Mouse (Mus musculus) left cerebral cortex, postnatal 4 days (tissue): Measurements from ENCODE around the gene Vmn1r148. TPM values are rescaled to one million over a fixed set of nuclear protein-coding genes. Genes with fewer than 3 reads are reported as not detected.
"Not testable (repeated sequence)": the region's sequence is repeated elsewhere in the genome, so short reads cannot be mapped to it uniquely, and the experiment has no call there.

ENCODE experiments used
- DNase-seq: peaks from one replicate; pipeline ENCODE4 v3.0.0-alpha.2; 2022
- intact Hi-C: fragments of 180-260 bp; cut with DNase I; formaldehyde crosslinking; loops from one replicate; pipeline ENCODE4 v1.15.1; 2025
- total RNA-seq, 2 experiments: library from RNA; stranded (reverse); gene quantifications; 2 replicates each; pipeline ENCODE4 v1.2.3; 2021

Vmn1r148 gene
- not detected for total RNA-seq

- intact Hi-C loops, DNase-seq: not testable (repeated sequence)
Measured at GRCm38 (mm10) chr7:22413283-22413682, at the start of gene Vmn1r148. Gene Vmn1r148, plus strand, starts transcription at chr7:22413583.

- intact Hi-C loops, DNase-seq: not testable (repeated sequence)
Measured at GRCm38 (mm10) chr7:22370939-22371338, 42.4 kb upstream of the Vmn1r148 start, which contains the start of gene Gm8660. Gene Gm8660, minus strand, starts transcription at chr7:22371039.

DNA sequence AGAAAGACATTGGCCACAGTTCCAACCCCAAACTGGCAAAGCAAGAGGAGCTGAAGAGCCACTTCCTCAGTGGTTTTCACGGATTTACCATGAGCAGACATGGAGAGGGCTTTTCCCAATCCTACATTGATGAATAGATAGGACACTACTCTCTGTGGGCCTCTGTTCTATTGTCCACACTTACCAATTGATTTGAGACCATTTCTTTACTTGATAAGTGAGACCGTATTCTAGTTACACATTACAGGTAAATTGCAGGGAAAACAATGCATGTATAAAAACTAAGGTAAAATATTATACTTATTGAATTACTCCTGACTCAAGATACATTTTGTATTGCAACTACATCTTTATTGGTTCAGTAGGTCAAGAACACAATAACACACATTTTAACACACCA lies 24.7 kb downstream of the Vmn1r148 start, which contains the start of gene Vmn1r149:
Gene Vmn1r149 (minus strand): TSS at position 101 of the 400 bp plus-strand sequence.
- intact Hi-C loops, DNase-seq: not testable (repeated sequence)

GRCm38 (mm10) chr7:22463975-22464374 lies 50.6 kb downstream of the Vmn1r148 start, which contains the start of gene Gm10665:
Gene Gm10665, minus strand, starts transcription at chr7:22464075.
- DNase-seq, intact Hi-C loops: not testable (repeated sequence)

Other genes with a start within 250 kb of the Vmn1r148 start
- gene Vmn1r142, start 249.5 kb upstream of the Vmn1r148 start, total RNA-seq = not detected
- not detected for gene Vmn1r143, start 224.2 kb upstream of the Vmn1r148 start, total RNA-seq
- not detected for gene Gm8653, start 212.3 kb upstream of the Vmn1r148 start, total RNA-seq
- gene Gm8453, start 184.1 kb upstream of the Vmn1r148 start, total RNA-seq = not detected
- not detected for gene Gm4187, start 83.9 kb upstream of the Vmn1r148 start, total RNA-seq
- gene Gm8660, start 42.5 kb upstream of the Vmn1r148 start, total RNA-seq = not detected
- gene Vmn1r149, start 24.6 kb downstream of the Vmn1r148 start, total RNA-seq = not detected
- not detected for gene Gm10665, start 50.5 kb downstream of the Vmn1r148 start, total RNA-seq
- gene Vmn1r151, start 86.1 kb downstream of the Vmn1r148 start, total RNA-seq = not detected
- gene Vmn1r152, start 109.4 kb downstream of the Vmn1r148 start, total RNA-seq = not detected
- gene Gm8677, start 121.3 kb downstream of the Vmn1r148 start, total RNA-seq = not detected
- not detected for gene Gm4201, start 151.8 kb downstream of the Vmn1r148 start, total RNA-seq
- not detected for gene Gm4565, start 174.5 kb downstream of the Vmn1r148 start, total RNA-seq
- gene Vmn1r155, start 244.4 kb downstream of the Vmn1r148 start, total RNA-seq = not detected